Mouse (Mus musculus) midbrain, embryonic 14.5 days (tissue): Measurements from ENCODE around the gene Arf1. TPM values are rescaled to one million over a fixed set of nuclear protein-coding genes. Genes with fewer than 3 reads are reported as not detected.

Experiments used
- ATAC-seq: fragments of 200-750 bp; cut with Nextera tagmentation; 2 replicates; pipeline ENCODE4 v1.8.0; 2017; ENCODE audit warnings: moderate number of reproducible peaks, moderate library complexity; ENCODE audit not compliant: low FRiP score, low TSS enrichment
- DNase-seq: peaks from one replicate; pipeline ENCODE4 v3.0.0-alpha.2; 2015
- H3K27ac ChIP-seq: fragments of 300-500 bp; sonication (generic); replicated peaks from 2 replicates; pipeline ENCODE4 v1.5.1; 2014; ENCODE audit warnings: mild to moderate bottlenecking, low read depth, low read length, moderate library complexity
- H3K27me3 ChIP-seq: fragments of 300-500 bp; sonication (generic); 2 replicates; pipeline ENCODE4 v1.6.1; 2014; ENCODE audit warnings: low read length, control low read depth, mixed read lengths; ENCODE audit not compliant: control insufficient read depth, insufficient read depth
- H3K36me3 ChIP-seq: fragments of 300-500 bp; sonication (generic); 2 replicates; pipeline ENCODE4 v1.6.1; 2014; ENCODE audit warnings: low read length, control low read depth; ENCODE audit not compliant: control insufficient read depth, insufficient read depth
- H3K4me1 ChIP-seq: fragments of 300-500 bp; sonication (generic); 2 replicates; pipeline ENCODE4 v1.6.1; 2014; ENCODE audit warnings: mild to moderate bottlenecking, antibody characterized with exemption, low read length, control low read depth; ENCODE audit not compliant: control insufficient read depth, insufficient read depth
- H3K4me2 ChIP-seq: fragments of 300-500 bp; sonication (generic); 2 replicates; pipeline ENCODE4 v1.6.1; 2014; ENCODE audit warnings: mild to moderate bottlenecking, low read length, moderate library complexity
- H3K4me3 ChIP-seq: fragments of 300-500 bp; sonication (generic); replicated peaks from 2 replicates; pipeline ENCODE4 v1.5.1; 2014; ENCODE audit warnings: low read depth, low read length
- H3K9ac ChIP-seq: fragments of 300-500 bp; sonication (generic); replicated peaks from 2 replicates; pipeline ENCODE4 v1.6.1; 2014; ENCODE audit warnings: mild to moderate bottlenecking, low read length, moderate library complexity
- H3K9me3 ChIP-seq: fragments of 300-500 bp; sonication (generic); 2 replicates; pipeline ENCODE4 v1.6.1; 2016; ENCODE audit warnings: low read length, control low read depth, mixed read lengths; ENCODE audit not compliant: control insufficient read depth
- WGBS: fragments of 180-500 bp; shearing (Covaris S2); extraction: QIAGEN DNeasy Blood & Tissue Kit; methylation state at CpG from one replicate; pipeline ENCODE4 v1.1.7; 2014; 5-methylcytosine and 5-hydroxymethylcytosine counted together
- polyA plus RNA-seq: library from polyadenylated mRNA; unstranded; fragments of >200 nt; fragmentation: Nextera tagmentation; extraction: Ambion mirVana; gene quantifications from 2 replicates; pipeline ENCODE4 v1.2.1, GENCODE M21; 2014

Gene Arf1
- polyA plus RNA-seq, 1 experiment from 2014 or later: 613 TPM

DNA sequence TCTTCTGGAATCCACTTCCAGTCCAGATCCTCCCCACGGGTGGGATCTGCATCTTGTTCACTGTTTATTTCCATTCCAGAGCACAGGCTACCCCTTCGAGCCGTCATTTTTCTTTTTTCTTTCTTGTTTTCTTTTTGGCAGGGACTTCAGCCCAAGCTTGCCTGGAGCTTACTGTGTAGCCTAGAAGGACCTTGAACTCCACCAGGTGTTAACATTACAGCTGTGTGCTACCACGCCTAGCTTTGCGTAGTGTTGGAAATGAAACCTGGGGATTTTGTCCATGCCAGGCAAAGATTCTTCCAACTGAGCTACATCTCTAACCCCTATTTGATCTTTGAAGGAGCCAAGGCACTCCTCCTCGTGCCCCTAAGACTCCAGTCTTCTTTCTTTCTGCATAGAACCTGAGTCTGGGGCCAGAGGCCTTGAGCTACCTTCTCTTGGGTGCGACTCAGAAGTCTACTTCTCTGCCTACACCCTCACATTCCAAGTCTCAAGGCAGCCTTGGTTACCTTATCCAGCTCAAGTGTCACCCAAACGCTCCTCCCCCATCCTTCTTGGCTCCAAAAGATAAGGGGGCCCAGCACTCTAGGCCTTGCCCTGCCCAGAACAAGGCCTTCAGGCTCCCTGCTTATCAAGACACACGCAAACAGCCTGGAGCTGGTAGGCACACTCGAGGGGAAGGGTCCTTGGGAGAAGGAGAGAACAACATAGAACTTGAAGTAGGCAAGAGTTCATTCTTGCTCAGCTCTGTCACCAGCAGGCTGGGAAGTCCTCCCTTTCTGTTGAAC lies 32.8 kb upstream of the Arf1 start:
- Histone ChIP-seq H3K4me1 (peaks cover 7% of the 10 kb centered on the region), H3K27ac (no peak overlapping the region), H3K4me2 (no peak overlapping the region), H3K9ac (no peak overlapping the region), H3K27me3 (peaks cover 28% of the 10 kb centered on the region), H3K4me3 (no peak overlapping the region), H3K9me3 (no peaks in the 10 kb centered on the region), H3K36me3 (no peaks in the 10 kb centered on the region)
- DNase-seq (no peak), ATAC-seq (no peak)
- WGBS: 88% methylated on average over 10 of the region's 10 CpGs

DNA sequence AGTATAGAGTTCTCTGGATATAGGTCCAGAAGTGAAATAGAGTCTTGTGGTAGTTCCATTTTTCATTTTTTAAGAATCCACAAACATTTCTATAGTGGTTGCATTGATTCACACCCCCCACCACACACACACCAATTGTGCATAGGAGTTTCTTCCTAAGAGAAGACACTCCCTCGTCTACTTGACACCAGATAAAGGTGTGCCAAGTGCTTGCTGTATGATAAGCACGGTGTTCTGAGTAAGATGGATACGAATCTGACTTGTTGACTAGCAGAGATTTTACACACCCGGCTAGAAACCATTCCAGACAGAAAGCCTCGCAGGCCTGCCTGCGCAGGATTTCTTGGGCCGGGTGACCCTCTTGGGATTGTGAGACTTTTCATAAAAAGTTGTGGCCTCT lies 31.6 kb upstream of the Arf1 start:
- H3K4me1 ChIP-seq: peaks cover 7% of the 10 kb centered on the region
- DNase-seq (no peak), ATAC-seq (no peak)
- H3K9me3 ChIP-seq: no peaks in the 10 kb centered on the region
- WGBS: 92% methylated on average over 7 of the region's 7 CpGs
- no peaks in the 10 kb centered on the region for H3K36me3 ChIP-seq
- peaks cover 22% of the 10 kb centered on the region for H3K27me3 ChIP-seq
- no peak overlapping the region for H3K4me3 ChIP-seq
- no peak overlapping the region for H3K9ac ChIP-seq
- H3K4me2 ChIP-seq: no peak overlapping the region
- H3K27ac ChIP-seq: no peak overlapping the region

DNA sequence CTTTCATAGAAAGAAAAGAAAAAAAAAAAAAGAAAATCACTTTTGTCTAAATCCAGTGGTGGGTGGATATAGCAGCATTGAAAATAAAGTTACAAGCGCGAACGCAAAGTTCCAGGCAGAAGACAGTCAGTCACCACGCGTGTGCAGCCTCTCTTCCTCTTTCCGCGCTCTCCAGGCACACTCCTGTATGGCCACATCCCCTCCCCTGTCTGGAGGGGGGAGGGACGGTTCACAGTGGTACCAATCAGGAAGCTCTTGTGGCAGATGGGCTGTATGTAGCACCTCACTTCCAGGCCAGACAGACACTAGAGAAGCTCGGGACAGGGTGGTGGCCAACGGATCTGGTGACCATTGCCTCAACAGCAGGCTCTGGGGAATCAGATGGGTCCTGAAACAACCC lies 20.0 kb upstream of the Arf1 start:
- H3K27ac ChIP-seq: no peak overlapping the region
- ATAC-seq (no peak), DNase-seq (no peak)
- H3K27me3 ChIP-seq: no peaks in the 10 kb centered on the region
- H3K9me3 ChIP-seq: no peaks in the 10 kb centered on the region
- H3K36me3 ChIP-seq: no peaks in the 10 kb centered on the region
- WGBS: 77% methylated on average over 10 of the region's 10 CpGs
- H3K4me1 ChIP-seq: no peaks in the 10 kb centered on the region
- H3K9ac ChIP-seq: no peak overlapping the region
- no peak overlapping the region for H3K4me3 ChIP-seq
- H3K4me2 ChIP-seq: no peak overlapping the region

DNA sequence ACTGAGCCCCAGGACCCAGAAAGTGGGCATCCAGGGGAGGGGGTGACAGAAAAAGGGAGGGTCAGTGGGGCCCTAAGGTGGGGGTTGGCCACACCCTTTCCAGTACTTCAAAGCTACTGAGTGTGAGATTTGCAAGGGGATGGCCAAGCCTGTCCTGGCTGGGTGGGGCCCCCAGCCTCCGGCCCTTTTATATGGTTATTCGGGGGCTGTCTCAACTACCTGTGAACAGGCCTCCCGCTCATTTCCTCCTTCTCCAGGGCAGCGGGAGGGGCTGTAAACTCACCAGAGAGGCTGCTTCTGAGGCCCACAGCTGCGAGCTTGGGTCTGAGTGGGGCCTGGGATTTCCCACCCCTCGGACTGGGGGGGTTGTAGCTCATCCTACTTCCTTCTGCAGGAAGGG lies 15.8 kb upstream of the Arf1 start:
- ATAC-seq (no peak), DNase-seq (no peak)
- no peak overlapping the region for H3K4me2 ChIP-seq
- H3K9ac ChIP-seq: no peak overlapping the region
- H3K4me1 ChIP-seq: peaks cover 7% of the 10 kb centered on the region; the same call in 1 of the 2 replicates
- WGBS: 59% methylated on average over 6 of the region's 6 CpGs
- H3K36me3 ChIP-seq: no peaks in the 10 kb centered on the region
- no peaks in the 10 kb centered on the region for H3K27me3 ChIP-seq
- no peak overlapping the region for H3K27ac ChIP-seq
- no peak overlapping the region for H3K4me3 ChIP-seq
- no peaks in the 10 kb centered on the region for H3K9me3 ChIP-seq

DNA sequence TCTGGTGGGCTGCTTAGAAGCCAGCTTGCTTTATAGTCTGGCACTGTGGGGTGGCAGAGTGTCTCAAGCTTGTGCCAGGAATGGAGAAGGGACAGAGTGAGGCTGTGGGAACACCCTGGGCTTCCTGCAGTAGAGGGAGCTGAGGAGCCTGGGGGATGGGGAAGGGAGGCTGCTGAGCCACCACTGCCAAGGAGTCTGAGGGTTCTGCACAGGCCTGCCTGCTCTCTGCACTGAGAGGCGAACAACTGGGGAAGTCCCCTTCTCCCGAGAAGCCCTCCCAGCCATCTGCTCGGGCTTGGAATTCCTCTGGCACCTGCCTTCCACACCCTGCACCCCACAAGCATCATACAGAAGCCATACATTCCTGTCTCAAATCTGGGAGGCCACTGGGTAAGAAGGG lies 13.8 kb upstream of the Arf1 start:
- H3K36me3 ChIP-seq: no peaks in the 10 kb centered on the region
- ATAC-seq (no peak), DNase-seq (no peak)
- H3K4me3 ChIP-seq: no peak overlapping the region
- 55% methylated on average over 3 of the region's 3 CpGs for WGBS
- no peak overlapping the region for H3K9ac ChIP-seq
- no peaks in the 10 kb centered on the region for H3K9me3 ChIP-seq
- H3K4me2 ChIP-seq: no peak overlapping the region
- H3K4me1 ChIP-seq: peaks cover 13% of the 10 kb centered on the region; the same call in 1 of the 2 replicates
- H3K27ac ChIP-seq: no peak overlapping the region
- 0 out of 2 replicates have a peak, but pooled peaks cover 3% of the 10 kb centered on the region for H3K27me3 ChIP-seq

DNA sequence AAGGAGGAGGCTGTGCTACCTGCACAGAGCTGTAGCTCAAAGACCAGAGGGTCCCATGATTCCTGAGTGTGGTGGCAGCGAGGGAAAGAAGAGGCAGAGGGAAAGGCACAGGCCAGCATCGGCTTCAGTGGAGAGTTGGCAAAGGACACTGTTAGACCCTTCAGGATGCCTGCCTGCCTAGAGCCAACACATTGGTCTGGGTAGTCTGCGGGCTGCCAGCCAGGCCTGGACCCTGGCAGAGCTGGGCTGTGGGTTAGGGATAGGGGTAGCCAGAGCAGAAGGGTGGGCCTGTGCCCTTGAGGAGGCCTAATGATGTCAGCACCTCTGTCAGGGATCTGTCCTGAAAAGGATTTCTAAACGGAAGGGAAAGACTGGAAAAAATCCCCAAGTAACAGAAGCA lies 11.7 kb upstream of the Arf1 start:
- no peak overlapping the region for H3K4me2 ChIP-seq
- 75% methylated on average over 4 of the region's 4 CpGs for WGBS
- no peaks in the 10 kb centered on the region for H3K9me3 ChIP-seq
- H3K9ac ChIP-seq: no peak overlapping the region
- no peak overlapping the region for H3K27ac ChIP-seq
- DNase-seq (no peak), ATAC-seq (no peak)
- no peaks in the 10 kb centered on the region for H3K36me3 ChIP-seq
- H3K4me3 ChIP-seq: no peak overlapping the region
- H3K27me3 ChIP-seq: 0 out of 2 replicates have a peak, but pooled peaks cover 3% of the 10 kb centered on the region
- peaks cover 13% of the 10 kb centered on the region; the same call in 1 of the 2 replicates for H3K4me1 ChIP-seq

DNA sequence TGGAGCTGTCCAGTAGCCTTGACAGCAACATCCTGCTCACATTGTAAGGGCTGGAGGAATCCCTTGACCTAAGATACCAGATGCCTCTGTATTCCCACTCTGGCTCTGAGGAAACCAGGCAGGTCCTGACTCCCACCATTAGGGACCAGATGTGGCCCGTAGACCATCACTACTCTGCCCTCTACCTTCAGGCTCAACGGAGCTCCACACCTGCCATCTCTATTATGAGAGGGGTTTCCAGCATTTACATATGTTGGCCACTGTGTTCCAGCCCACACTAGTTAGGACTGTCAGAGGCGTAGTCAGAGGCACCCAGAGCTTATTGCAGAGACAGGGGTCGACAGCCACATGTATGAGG lies 11.3 kb upstream of the Arf1 start:
- no peak for ATAC-seq
- Histone ChIP-seq H3K4me3 (no peak overlapping the region), H3K36me3 (no peaks in the 10 kb centered on the region), H3K4me1 (peaks cover 13% of the 10 kb centered on the region; the same call in 1 of the 2 replicates), H3K27ac (no peak overlapping the region), H3K27me3 (0 out of 2 replicates have a peak, but pooled peaks cover 3% of the 10 kb centered on the region), H3K4me2 (no peak overlapping the region), H3K9me3 (no peaks in the 10 kb centered on the region), H3K9ac (no peak overlapping the region)
- 71% methylated on average over 4 of the region's 4 CpGs for WGBS
- DNase-seq: no peak

DNA sequence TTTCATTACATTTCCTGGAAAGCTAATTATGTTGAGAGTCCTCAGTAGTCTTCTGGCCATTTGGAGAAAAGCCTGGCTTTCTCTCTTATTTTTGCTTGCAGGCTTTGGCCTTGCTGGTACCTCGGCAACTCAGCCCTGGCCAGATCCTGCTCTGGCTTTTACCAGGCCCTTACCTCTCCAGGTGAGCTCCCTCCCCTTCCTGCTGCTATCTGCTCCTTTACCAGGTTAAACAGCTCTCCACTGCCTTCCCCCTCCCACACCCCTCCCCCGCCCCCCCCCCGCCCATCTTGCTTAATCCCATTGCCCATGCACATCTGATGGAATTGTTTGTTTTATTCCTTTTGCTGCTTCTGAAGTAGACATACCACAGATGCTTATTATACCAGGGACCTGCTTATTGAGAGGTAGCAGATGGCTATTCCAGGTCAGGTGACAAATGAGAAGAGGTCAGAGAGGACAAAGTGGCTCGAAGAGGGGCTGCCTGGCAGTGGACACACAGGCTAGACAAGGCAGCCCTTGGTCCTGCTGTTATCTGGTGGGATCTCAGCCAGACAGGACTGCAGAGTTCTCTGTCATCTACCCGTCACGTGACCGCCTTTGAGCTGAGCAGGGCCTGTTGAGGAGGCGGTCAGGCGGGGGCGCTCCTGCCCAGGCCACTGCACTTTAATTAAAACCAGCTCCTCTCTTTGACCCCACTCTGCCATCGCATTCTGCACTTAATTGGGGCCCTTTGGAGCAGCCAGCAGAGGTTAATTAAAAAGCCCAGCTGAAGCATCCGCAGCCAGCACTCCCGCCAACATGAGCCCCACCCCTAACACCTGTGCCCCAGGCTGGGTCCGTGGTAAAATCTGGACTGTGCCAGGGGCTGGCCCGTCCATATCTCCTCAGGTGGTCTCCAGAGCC lies 10.7 kb upstream of the Arf1 start:
- DNase-seq (peak; percentile 76), ATAC-seq (peak; percentile 53)
- no peak overlapping the region for H3K9ac ChIP-seq
- peaks cover 13% of the 10 kb centered on the region; the same call in 1 of the 2 replicates for H3K4me1 ChIP-seq
- no peak overlapping the region for H3K4me3 ChIP-seq
- WGBS: 4% methylated on average over 15 of the region's 15 CpGs
- no peak overlapping the region for H3K27ac ChIP-seq
- H3K9me3 ChIP-seq: no peaks in the 10 kb centered on the region
- H3K27me3 ChIP-seq: 0 out of 2 replicates have a peak, but pooled peaks cover 3% of the 10 kb centered on the region
- H3K36me3 ChIP-seq: no peaks in the 10 kb centered on the region
- H3K4me2 ChIP-seq: no peak overlapping the region
